9 mouse cellular contexts compared by ENCODE assay signal in genomic region chr11:115717660-115718390, GRCm38 (mm10). TPM values are rescaled to one million over a fixed set of nuclear protein-coding genes. Genes with fewer than 3 reads are reported as not detected.
DNase-seq lines count a peak whose midpoint lies in the region; ATAC-seq lines count a peak whose summit lies in the region.
"Had no signal": no experiment of that assay in that cellular context is flagged by ENCODE, and none has a peak within 500 bp of the region (broad histone marks: within the 10 kb centered on the region; RNA-seq: fewer than 3 reads in every experiment).

No protein-coding gene starts in this region.

- 47% methylated on average over 8 of the region's 8 CpGs for WGBS in kidney, embryonic 15.5 days
- WGBS in liver, embryonic 16.5 days (ENCODE audit: insufficient replicate concordance): 14% methylated on average over 8 of the region's 8 CpGs
- 40% methylated on average over 8 of the region's 8 CpGs for WGBS in stomach, embryonic 15.5 days
- WGBS in forebrain, embryonic 10.5 days: 61% methylated on average over 8 of the region's 8 CpGs

- no peak overlapping the region for H3K9ac ChIP-seq in kidney, embryonic 15.5 days
- no peak overlapping the region for H3K9ac ChIP-seq in liver, embryonic 16.5 days (ENCODE audit: low read depth, low read length)
- H3K9ac ChIP-seq in stomach, embryonic 15.5 days: no peak overlapping the region
- H3K9ac ChIP-seq: neural tube, embryonic 12.5 days had no signal

- no peak for ATAC-seq in kidney, embryonic 15.5 days (replicated peaks; ENCODE audit: low FRiP score)
- peak; percentile 75 for ATAC-seq in liver, embryonic 16.5 days (ENCODE audit: low read depth)
- ATAC-seq in stomach, embryonic 15.5 days (ENCODE audit: insufficient read depth, low FRiP score, low read depth): peak; percentile 56; the same call in 1 of the 2 replicates

- peak; percentile 27 to 66 for DNase-seq in kidney, postnatal 36 days
- peak; percentile 48 for DNase-seq in adrenal gland, postnatal 14 days
- DNase-seq in adipocyte (ENCODE audit: low spot score): no peak
- no peak for DNase-seq in left cerebral cortex, adult 18-20 months (ENCODE audit: low spot score in 2 of 2)
- DNase-seq in forebrain, embryonic 10.5 days (ENCODE audit: extremely low spot score, low spot score): no peak

- no peak overlapping the region for H3K4me3 ChIP-seq in kidney, embryonic 15.5 days (replicated peaks)
- no peak overlapping the region for H3K4me3 ChIP-seq in liver, embryonic 16.5 days (ENCODE audit: low read depth, low read length)
- no peak overlapping the region for H3K4me3 ChIP-seq in stomach, embryonic 15.5 days (replicated peaks)
- no peak overlapping the region for H3K4me3 ChIP-seq in forebrain, embryonic 10.5 days
- H3K4me3 ChIP-seq: neural tube, embryonic 12.5 days had no signal

- H3K36me3 ChIP-seq in kidney, embryonic 15.5 days: no peaks in the 10 kb centered on the region
- no peaks in the 10 kb centered on the region for H3K36me3 ChIP-seq in liver, embryonic 16.5 days (ENCODE audit: control insufficient read depth, insufficient read depth)
- no peaks in the 10 kb centered on the region for H3K36me3 ChIP-seq in stomach, embryonic 15.5 days
- no peaks in the 10 kb centered on the region for H3K36me3 ChIP-seq in forebrain, embryonic 10.5 days (replicated peaks)
- H3K36me3 ChIP-seq: neural tube, embryonic 12.5 days had no signal

- H3K4me1 ChIP-seq in kidney, embryonic 15.5 days: peaks cover 2% of the 10 kb centered on the region; the same call in 1 of the 2 replicates
- peaks cover 20% of the 10 kb centered on the region for H3K4me1 ChIP-seq in liver, embryonic 16.5 days (ENCODE audit: control insufficient read depth, low read depth, low read length)
- H3K4me1 ChIP-seq in stomach, embryonic 15.5 days: peaks cover 2% of the 10 kb centered on the region; the same call in 1 of the 2 replicates
- H3K4me1 ChIP-seq in forebrain, embryonic 10.5 days: peaks cover 3% of the 10 kb centered on the region; the same call in 1 of the 2 replicates
- H3K4me1 ChIP-seq: neural tube, embryonic 12.5 days had no signal

- no peaks in the 10 kb centered on the region for H3K27me3 ChIP-seq in kidney, embryonic 15.5 days
- H3K27me3 ChIP-seq in liver, embryonic 16.5 days (ENCODE audit: control insufficient read depth, insufficient read depth, low read depth, low read length): no peaks in the 10 kb centered on the region
- no peaks in the 10 kb centered on the region for H3K27me3 ChIP-seq in stomach, embryonic 15.5 days (replicated peaks)
- H3K27me3 ChIP-seq in forebrain, embryonic 10.5 days (ENCODE audit: poor library complexity, severe bottlenecking): no peaks in the 10 kb centered on the region
- H3K27me3 ChIP-seq: neural tube, embryonic 12.5 days had no signal

- H3K4me2 ChIP-seq in kidney, embryonic 15.5 days: no peak overlapping the region
- no peak overlapping the region for H3K4me2 ChIP-seq in liver, embryonic 16.5 days (ENCODE audit: low read depth, low read length)
- no peak overlapping the region for H3K4me2 ChIP-seq in stomach, embryonic 15.5 days
- H3K4me2 ChIP-seq: neural tube, embryonic 12.5 days had no signal

- no peak overlapping the region for H3K27ac ChIP-seq in kidney, embryonic 15.5 days
- no peak overlapping the region for H3K27ac ChIP-seq in liver, embryonic 16.5 days (ENCODE audit: low read length)
- no peak overlapping the region for H3K27ac ChIP-seq in stomach, embryonic 15.5 days
- no peak overlapping the region for H3K27ac ChIP-seq in forebrain, embryonic 10.5 days
- H3K27ac ChIP-seq: neural tube, embryonic 12.5 days had no signal

- H3K9me3 ChIP-seq in kidney, embryonic 15.5 days (replicated peaks): no peaks in the 10 kb centered on the region
- no peaks in the 10 kb centered on the region for H3K9me3 ChIP-seq in liver, embryonic 16.5 days (replicated peaks; ENCODE audit: control insufficient read depth, low read length)
- H3K9me3 ChIP-seq in stomach, embryonic 15.5 days: no peaks in the 10 kb centered on the region
- H3K9me3 ChIP-seq in forebrain, embryonic 10.5 days: no peaks in the 10 kb centered on the region
- H3K9me3 ChIP-seq: neural tube, embryonic 12.5 days had no signal

RNA-seq across cellular contexts. Expression of gene Grb2, which starts 9.4 kb away (rescaled TPM):
- polyA plus RNA-seq in kidney, embryonic 15.5 days (2015; fragmentation: Nextera tagmentation; extraction: Ambion mirVana): 92.0 and 98.4 TPM in 2 replicates
- total RNA-seq in adrenal gland, postnatal 14 days (2021): 103 and 108 TPM in 2 replicates
- polyA plus RNA-seq in liver, embryonic 16.5 days (2015; fragmentation: Nextera tagmentation; extraction: Ambion mirVana): 49.1 and 53.1 TPM in 2 replicates
- polyA plus RNA-seq in stomach, embryonic 15.5 days (2015; fragmentation: Nextera tagmentation; extraction: Ambion mirVana): 83.5 and 85.7 TPM in 2 replicates
- 100 to 1,000 TPM; 204 to 206 TPM for total RNA-seq in left cerebral cortex, adult 18-20 months (2021)
- polyA plus RNA-seq in forebrain, embryonic 10.5 days (2016; fragmentation: Nextera tagmentation; extraction: Ambion mirVana): 74.4 and 79.6 TPM in 2 replicates

RNA-seq across cellular contexts. Expression of gene Tmem94, which starts 47.4 kb away (rescaled TPM):
- 26.6 and 27.0 TPM in 2 replicates for polyA plus RNA-seq in kidney, embryonic 15.5 days (2015; fragmentation: Nextera tagmentation; extraction: Ambion mirVana)
- 64.4 and 65.1 TPM in 2 replicates for total RNA-seq in adrenal gland, postnatal 14 days (2021)
- 8.9 and 10.4 TPM in 2 replicates for polyA plus RNA-seq in liver, embryonic 16.5 days (2015; fragmentation: Nextera tagmentation; extraction: Ambion mirVana)
- polyA plus RNA-seq in stomach, embryonic 15.5 days (2015; fragmentation: Nextera tagmentation; extraction: Ambion mirVana): 19.9 and 20.7 TPM in 2 replicates
- 10 to 100 TPM; 62.9 to 65.2 TPM for total RNA-seq in left cerebral cortex, adult 18-20 months (2021)
- polyA plus RNA-seq in forebrain, embryonic 10.5 days (2016; fragmentation: Nextera tagmentation; extraction: Ambion mirVana): 36.8 and 38.1 TPM in 2 replicates

Comparison
In these comparisons a context has a peak if more than half of its experiments do, and no peak if none do; other contexts are left out.
1. DNase-seq: peak in kidney, postnatal 36 days (2 of 2) and adrenal gland, postnatal 14 days (single experiment); none in adipocyte (single experiment), left cerebral cortex, adult 18-20 months (0 of 2) and forebrain, embryonic 10.5 days (single experiment).